Mouse (Mus musculus) liver, embryonic 14.5 days (tissue): ENCODE results near the gene Pnkd. TPM values are rescaled to one million over a fixed set of nuclear protein-coding genes. Genes with fewer than 3 reads are reported as not detected.

Experiments used
- ATAC-seq: fragments of 200-750 bp; cut with Nextera tagmentation; 2 replicates; pipeline ENCODE4 v1.8.0; 2017; ENCODE audit warnings: moderate number of reproducible peaks, mild to moderate bottlenecking, moderate library complexity; ENCODE audit not compliant: insufficient read depth
- DNase-seq, 3 experiments: peaks; one replicate each; pipeline ENCODE4 v3.0.0-alpha.2; 2012 to 2013; ENCODE audit warnings: low read depth in 3 of 3, low spot score in 3 of 3
- H3K27ac ChIP-seq: fragments of 300-500 bp; sonication (generic); 2 replicates; pipeline ENCODE4 v1.5.1; 2014; ENCODE audit warnings: moderate library complexity, mild to moderate bottlenecking, control low read depth, inconsistent platforms
- H3K27me3 ChIP-seq: fragments of 300-500 bp; sonication (generic); 2 replicates; pipeline ENCODE4 v1.6.1; 2014; ENCODE audit warnings: mild to moderate bottlenecking, low read length, moderate library complexity; ENCODE audit not compliant: control insufficient read depth, insufficient read depth
- H3K36me3 ChIP-seq: fragments of 300-500 bp; sonication (generic); replicated peaks from 2 replicates; pipeline ENCODE4 v1.6.1; 2014; ENCODE audit warnings: low read depth; ENCODE audit not compliant: control insufficient read depth, insufficient read depth
- H3K4me1 ChIP-seq, 2 experiments: fragments of 200-500 bp in 1 of 2; fragments of 300-500 bp in 1 of 2; sonication (generic) in 1 of 2; replicated peaks; 2 replicates each; pipeline ENCODE4 v1.6.1; 2012 to 2014; ENCODE audit warnings: antibody characterized with exemption in 1 of 2, inconsistent platforms in 1 of 2, low read length in 1 of 2; ENCODE audit not compliant: control insufficient read depth in 2 of 2, insufficient read depth in 2 of 2
- H3K4me2 ChIP-seq: fragments of 300-500 bp; sonication (generic); 2 replicates; pipeline ENCODE4 v1.6.1; 2014; ENCODE audit warnings: low read depth, mild to moderate bottlenecking, control low read depth, moderate library complexity
- H3K4me3 ChIP-seq, 2 experiments: fragments of 200-500 bp in 1 of 2; fragments of 300-500 bp in 1 of 2; sonication (generic) in 1 of 2; 2 replicates each; pipeline ENCODE4 v1.5.1; 2012 to 2014; ENCODE audit warnings: low read depth in 2 of 2, low read length in 2 of 2, mild to moderate bottlenecking in 2 of 2, control low read depth in 1 of 2, inconsistent platforms in 1 of 2, moderate library complexity in 1 of 2; ENCODE audit not compliant: insufficient read depth in 1 of 2
- H3K9ac ChIP-seq: fragments of 300-500 bp; sonication (generic); replicated peaks from 2 replicates; pipeline ENCODE4 v1.6.1; 2014; ENCODE audit warnings: mild to moderate bottlenecking, control low read depth, moderate library complexity
- H3K9me3 ChIP-seq: fragments of 300-500 bp; sonication (generic); 2 replicates; pipeline ENCODE4 v1.6.1; 2016; ENCODE audit warnings: low read length, mixed read lengths; ENCODE audit not compliant: control insufficient read depth
- CTCF ChIP-seq: IDR thresholded peaks from 2 replicates; pipeline ENCODE4 v1.5.1; 2016; ENCODE audit warnings: antibody characterized with exemption, low read depth, control low read depth
- EP300 ChIP-seq: IDR thresholded peaks from 2 replicates; pipeline ENCODE4 v1.6.1; 2016; ENCODE audit warnings: antibody characterized with exemption, low read depth
- WGBS: fragments of 180-500 bp; shearing (Covaris S2); extraction: QIAGEN DNeasy Blood & Tissue Kit; methylation state at CpG from one replicate; pipeline ENCODE4 v1.1.7; 2014; ENCODE audit not compliant: insufficient replicate concordance; 5-methylcytosine and 5-hydroxymethylcytosine counted together
- polyA plus RNA-seq, 2 experiments: library from polyadenylated mRNA; depleted of rRNA in 1 of 2; stranded (reverse) in 1 of 2; unstranded in 1 of 2; fragments of >200 nt; fragmentation: Nextera tagmentation in 1 of 2; extraction: Ambion mirVana in 1 of 2; gene quantifications; 2 replicates each; pipeline versions ENCODE4 v1.2.1 to v1.2.3; 2012 to 2014

Pnkd gene
- polyA plus RNA-seq, 2 experiments, result 16.8 to 42.1 TPM

DNA sequence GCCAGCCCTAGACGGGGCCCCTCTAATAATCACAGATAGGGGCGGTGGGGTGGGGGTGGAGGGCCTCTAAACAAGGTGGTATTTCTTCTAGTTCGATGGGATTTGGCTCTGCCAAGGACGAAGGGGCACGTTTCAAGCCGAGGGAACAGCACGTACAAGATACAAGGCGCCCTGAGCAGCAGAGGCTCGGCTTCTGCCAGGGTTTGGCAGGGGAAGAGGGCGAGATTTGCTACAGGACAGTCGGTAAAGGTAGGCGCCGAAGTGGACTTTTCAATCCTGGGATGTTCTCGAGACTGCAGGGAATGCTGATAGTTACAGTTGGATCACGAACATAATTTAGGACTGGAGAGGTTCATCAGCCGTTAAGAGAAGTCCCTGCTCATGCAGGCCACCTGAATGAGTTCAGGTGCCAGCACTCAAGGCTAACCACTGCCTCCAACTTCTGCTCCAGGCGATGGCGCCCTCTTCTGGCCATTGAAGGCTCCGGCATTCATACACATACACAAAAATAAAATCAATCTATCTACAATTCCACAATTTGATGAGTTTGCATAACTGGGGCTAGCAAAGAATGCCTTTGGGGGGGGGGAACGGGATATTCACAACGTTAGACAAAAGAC, 105.7 kb downstream of the Pnkd start:
- Histone ChIP-seq H3K9me3 (no peaks in the 10 kb centered on the region), H3K27ac (peak overlapping the region; percentile 83), H3K4me2 (peak overlapping the region; percentile 68), H3K9ac (peak overlapping the region; percentile 95), H3K27me3 (no peaks in the 10 kb centered on the region), H3K36me3 (peaks cover 20% of the 10 kb centered on the region), H3K4me3 (peak overlapping the region; percentile 73 to 84), H3K4me1 (peaks cover 23 to 34% of the 10 kb centered on the region in 2 experiments)
- WGBS, result 3% methylated on average over 21 of the region's 21 CpGs
- DNase-seq, result peak in 2 of 3 experiments; percentile 66 to 78
- TF ChIP-seq EP300 (no peak), CTCF (peak; percentile 95)
- ATAC-seq, result no peak

DNA sequence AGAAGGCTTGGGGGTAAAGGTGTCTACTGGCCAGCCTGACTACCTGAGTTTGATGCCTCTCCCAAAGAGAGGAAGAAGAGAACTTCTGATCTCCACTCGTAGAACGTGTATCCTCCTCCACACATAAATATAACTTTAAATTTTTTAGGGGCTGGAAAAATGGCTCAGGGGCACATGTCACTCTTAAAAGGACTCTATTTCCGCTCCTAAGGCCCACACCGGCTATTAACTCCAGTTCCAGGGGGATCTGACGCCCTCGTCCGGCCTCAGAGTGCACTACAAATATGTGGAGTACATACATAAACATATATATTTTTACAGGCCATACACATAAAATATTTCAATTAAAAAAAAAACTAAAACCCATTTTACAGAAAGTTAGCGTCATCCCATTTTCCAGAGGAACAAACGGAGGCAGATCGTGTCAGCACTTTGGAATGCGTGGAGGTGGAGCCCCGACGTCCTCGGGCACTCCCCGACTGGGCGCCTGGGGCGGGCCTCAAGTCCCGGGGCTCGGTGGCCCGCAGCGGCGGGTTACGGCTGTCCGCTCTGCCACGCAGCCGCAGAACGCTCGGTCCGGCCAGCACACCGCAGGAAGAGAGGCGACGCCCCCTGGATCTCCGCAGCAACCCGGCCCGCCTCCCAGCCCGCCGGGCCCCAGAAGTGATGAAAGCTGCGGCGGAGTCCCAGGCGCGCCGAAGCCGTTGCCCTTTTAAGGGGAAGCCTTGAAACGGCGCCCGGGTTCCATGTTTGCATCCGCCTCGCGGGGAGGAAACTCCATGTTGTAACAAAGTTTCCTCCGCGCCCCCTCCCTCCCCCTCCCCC, 106.4 kb downstream of the Pnkd start, which contains the start of gene Ctdsp1:
Gene Ctdsp1, plus strand, starts transcription at position 586 of the 825 bp plus-strand sequence.
- DNase-seq (peak; percentile 82 to 87 (median 82)), ATAC-seq (peak; percentile 66)
- H3K27me3 ChIP-seq, result no peaks in the 10 kb centered on the region
- H3K36me3 ChIP-seq, result peaks cover 21% of the 10 kb centered on the region
- peak within 1 kb of the TSS; percentile 73 to 84 for H3K4me3 ChIP-seq
- H3K27ac ChIP-seq, result peak within 1 kb of the TSS; percentile 83
- WGBS, result 3% methylated on average over 47 of the region's 51 CpGs
- peak within 1 kb of the TSS; percentile 68 for H3K4me2 ChIP-seq
- H3K4me1 ChIP-seq, result peaks cover 23 to 34% of the 10 kb centered on the region in 2 experiments
- H3K9ac ChIP-seq, result peak within 1 kb of the TSS; percentile 95
- TF ChIP-seq EP300 (no peak), CTCF (no peak; the same call in none of the 2 replicates)
- no peaks in the 10 kb centered on the region for H3K9me3 ChIP-seq

DNA sequence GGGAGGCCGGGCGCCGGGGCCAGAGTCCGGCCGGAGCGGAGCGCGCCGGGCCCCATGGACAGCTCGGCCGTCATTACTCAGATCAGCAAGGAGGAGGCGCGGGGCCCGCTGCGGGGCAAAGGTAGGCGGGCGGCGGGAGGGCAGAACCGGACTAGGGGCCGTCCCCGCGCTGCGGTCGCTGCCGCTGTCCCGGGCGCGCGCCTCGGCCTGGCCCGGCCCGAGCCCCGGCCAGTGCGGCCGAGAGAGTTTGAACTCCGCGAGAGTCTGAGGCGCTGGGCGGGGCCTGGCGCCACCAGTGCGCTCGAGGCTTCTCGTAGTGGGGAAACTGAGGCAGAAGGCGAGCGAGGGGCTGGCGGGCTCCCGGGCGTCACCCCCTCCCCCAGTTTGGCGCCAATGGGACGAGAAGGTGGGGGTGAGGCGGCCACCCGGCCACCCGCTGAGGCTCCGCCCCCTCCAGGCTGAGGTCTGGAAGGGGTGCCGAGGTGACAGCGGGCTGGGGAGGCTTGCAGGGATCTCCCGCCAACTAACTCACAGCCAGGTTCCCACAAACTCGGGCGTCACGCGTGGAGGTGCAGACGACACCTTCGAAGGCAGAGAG, 107.2 kb downstream of the Pnkd start:
- WGBS, result under 1% methylated on average over 59 of the region's 63 CpGs
- peak overlapping the region; percentile 68 for H3K4me2 ChIP-seq
- no peaks in the 10 kb centered on the region for H3K9me3 ChIP-seq
- DNase-seq (peak in 1 of 3 experiments; percentile 51), ATAC-seq (peak; percentile 56)
- 0 out of 2 replicates have a peak, but pooled peaks have one; percentile 16 for TF ChIP-seq CTCF
- no peak for TF ChIP-seq EP300
- peak overlapping the region; percentile 73 to 84 for H3K4me3 ChIP-seq
- H3K36me3 ChIP-seq, result peaks cover 21% of the 10 kb centered on the region
- H3K4me1 ChIP-seq, result peaks cover 27 to 37% of the 10 kb centered on the region in 2 experiments
- H3K27me3 ChIP-seq, result no peaks in the 10 kb centered on the region
- H3K27ac ChIP-seq, result peak overlapping the region; percentile 83
- peak overlapping the region; percentile 95 for H3K9ac ChIP-seq

DNA sequence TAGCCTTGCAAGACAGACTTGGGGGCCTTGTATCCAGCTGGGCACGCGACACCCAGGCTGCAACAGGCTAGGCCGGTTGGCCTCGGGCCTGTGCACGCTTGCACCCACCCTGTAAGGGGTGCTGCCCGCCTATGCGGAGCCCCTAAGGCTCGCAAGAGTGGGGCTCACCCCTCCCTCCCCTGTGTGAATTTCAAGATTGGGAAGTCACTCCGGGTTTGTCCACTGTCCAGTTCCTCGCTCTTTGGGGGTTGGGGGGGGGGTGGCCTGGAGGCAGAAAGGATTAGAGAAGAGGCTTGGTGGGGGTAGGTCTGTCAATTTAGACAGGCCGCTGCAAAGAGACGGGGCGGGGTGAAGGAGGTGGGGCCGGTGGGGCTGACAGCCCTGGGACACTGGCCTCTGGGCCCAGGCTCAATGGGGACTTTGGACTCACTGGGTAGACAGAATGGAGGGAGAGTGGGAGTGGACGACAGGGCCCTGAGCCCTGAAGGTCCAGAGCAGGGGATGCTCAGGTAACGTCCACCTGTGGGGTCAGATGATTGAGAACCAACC, 107.8 kb downstream of the Pnkd start:
- H3K4me1 ChIP-seq, result peaks cover 23 to 34% of the 10 kb centered on the region in 2 experiments
- peak overlapping the region; percentile 95 for H3K9ac ChIP-seq
- peak overlapping the region; percentile 83 for H3K27ac ChIP-seq
- TF ChIP-seq EP300, result no peak
- 0 out of 2 replicates have a peak, but pooled peaks have one; percentile 1 for TF ChIP-seq CTCF
- 4% methylated on average over 16 of the region's 16 CpGs for WGBS
- DNase-seq (no peak), ATAC-seq (peak; percentile 3; the same call in 1 of the 2 replicates)
- H3K36me3 ChIP-seq, result peaks cover 21% of the 10 kb centered on the region
- no peaks in the 10 kb centered on the region for H3K9me3 ChIP-seq
- no peaks in the 10 kb centered on the region for H3K27me3 ChIP-seq
- peak overlapping the region; percentile 73 to 84 for H3K4me3 ChIP-seq
- peak overlapping the region; percentile 68 for H3K4me2 ChIP-seq
